Mouse (Mus musculus) layer of hippocampus, adult 9-10 months (tissue): Measurements from ENCODE around the gene Usp40.

Experiments used
- DNase-seq: peaks from one replicate; pipeline ENCODE4 v3.0.0; 2022; ENCODE audit warnings: low spot score

Gene Usp40

GRCm38 (mm10) chr1:87947681-87948091 is 60.7 kb downstream of the Usp40 start:
- no peak for DNase-seq

- DNase-seq = no peak
Observed at GRCm38 (mm10) chr1:87941765-87942164, 66.6 kb downstream of the Usp40 start.

- DNase-seq = no peak
Observed at GRCm38 (mm10) chr1:87936516-87936915, 71.8 kb downstream of the Usp40 start.

- no peak for DNase-seq
Observed at GRCm38 (mm10) chr1:87936075-87936474, 72.3 kb downstream of the Usp40 start.

- DNase-seq = no peak
Observed at GRCm38 (mm10) chr1:87935546-87935945, 72.8 kb downstream of the Usp40 start.

GRCm38 (mm10) chr1:87935095-87935494 is 73.3 kb downstream of the Usp40 start:
- no peak for DNase-seq

GRCm38 (mm10) chr1:87933051-87933450 is 75.3 kb downstream of the Usp40 start:
- DNase-seq = no peak

GRCm38 (mm10) chr1:87929730-87930129 is 78.6 kb downstream of the Usp40 start:
- no peak for DNase-seq

GRCm38 (mm10) chr1:87924888-87925287 is 83.5 kb downstream of the Usp40 start:
- DNase-seq = no peak

- peak; percentile 40 for DNase-seq
Observed at GRCm38 (mm10) chr1:87922666-87923065, 85.7 kb downstream of the Usp40 start.

GRCm38 (mm10) chr1:87920056-87920614 is 88.2 kb downstream of the Usp40 start:
- DNase-seq = no peak

- DNase-seq = no peak
Observed at GRCm38 (mm10) chr1:87918061-87918460, 90.3 kb downstream of the Usp40 start.

GRCm38 (mm10) chr1:87917361-87917760 is 91.0 kb downstream of the Usp40 start:
- DNase-seq = no peak

GRCm38 (mm10) chr1:87913356-87913755 is 95.0 kb downstream of the Usp40 start:
- no peak for DNase-seq

- no peak for DNase-seq
Observed at GRCm38 (mm10) chr1:87910428-87910827, 97.9 kb downstream of the Usp40 start.

GRCm38 (mm10) chr1:87909565-87909964 is 98.8 kb downstream of the Usp40 start:
- DNase-seq = no peak

- no peak for DNase-seq
Observed at GRCm38 (mm10) chr1:87908736-87909135, 99.6 kb downstream of the Usp40 start.

GRCm38 (mm10) chr1:87908006-87908405 is 100.3 kb downstream of the Usp40 start:
- no peak for DNase-seq

- no peak for DNase-seq
Observed at GRCm38 (mm10) chr1:87906361-87906956, 101.9 kb downstream of the Usp40 start.

- DNase-seq = no peak
Observed at GRCm38 (mm10) chr1:87902186-87902585, 106.2 kb downstream of the Usp40 start.

GRCm38 (mm10) chr1:87900979-87901378 is 107.4 kb downstream of the Usp40 start:
- DNase-seq = no peak

- no peak for DNase-seq
Observed at GRCm38 (mm10) chr1:87899701-87900100, 108.7 kb downstream of the Usp40 start.

- DNase-seq = no peak
Observed at GRCm38 (mm10) chr1:87896921-87897320, 111.4 kb downstream of the Usp40 start.
